Mouse (Mus musculus) lung, adult 2 months (tissue): ENCODE results near the gene Cass4.

ENCODE experiments used
- CTCF ChIP-seq: fragments of 200-500 bp; IDR thresholded peaks from 2 replicates; pipeline ENCODE4 v1.5.1; 2011; ENCODE audit warnings: mild to moderate bottlenecking, low read length, control low read depth; ENCODE audit not compliant: insufficient read depth
- POLR2A ChIP-seq: fragments of 200-500 bp; IDR thresholded peaks from 2 replicates; pipeline ENCODE4 v1.6.1; 2011; ENCODE audit warnings: low read depth, mild to moderate bottlenecking, control low read depth, low read length, borderline replicate concordance; ENCODE audit errors: extremely low read depth

GRCm38 (mm10) chr2:172378332-172378731 lies 15.3 kb upstream of the Cass4 start:
- peak; percentile 78 for TF ChIP-seq CTCF
- no peak for TF ChIP-seq POLR2A
